Mouse (Mus musculus) brain, embryonic 14.5 days (tissue): Measurements from ENCODE around the gene Zbtb20.
"Not testable (repeated sequence)": the region's sequence is repeated elsewhere in the genome, so short reads cannot be mapped to it uniquely, and the experiment has no call there.

Experiments
- CTCF ChIP-seq: fragments of 200-500 bp; IDR thresholded peaks from 2 replicates; pipeline ENCODE4 v1.5.1; 2012; ENCODE audit warnings: inconsistent platforms, mild to moderate bottlenecking, moderate library complexity, borderline replicate concordance; ENCODE audit not compliant: insufficient read depth, insufficient read length; ENCODE audit errors: extremely low read depth
- POLR2A ChIP-seq: fragments of 200-500 bp; IDR thresholded peaks from 2 replicates; pipeline ENCODE4 v1.6.1; 2012; ENCODE audit warnings: mild to moderate bottlenecking, inconsistent platforms, borderline replicate concordance; ENCODE audit not compliant: poor library complexity, insufficient read depth, insufficient read length, severe bottlenecking; ENCODE audit errors: extremely low read depth

DNA sequence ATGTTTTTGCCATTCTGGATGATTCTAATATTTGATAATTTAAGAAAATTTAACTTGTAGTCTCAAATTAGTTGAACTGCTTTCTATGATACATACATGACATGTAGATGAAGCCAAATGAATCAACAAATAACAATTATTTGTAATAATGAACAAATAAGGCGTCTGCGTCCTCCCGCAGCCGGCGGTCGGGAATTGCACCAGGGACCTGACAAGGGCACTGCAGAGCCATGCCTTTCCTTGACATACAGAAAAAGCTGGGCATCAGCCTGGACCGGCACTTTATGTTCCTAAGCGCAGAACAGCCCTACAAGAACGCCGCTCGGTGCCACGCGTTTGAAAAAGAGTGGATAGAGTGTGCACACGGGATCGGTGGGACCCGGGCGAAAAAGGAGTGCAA is 79.7 kb downstream of the Zbtb20 start:
- not testable (repeated sequence) for TF ChIP-seq CTCF, POLR2A
